Mouse (Mus musculus): Measurements from ENCODE around the gene Rps27l. TPM values are rescaled to one million over a fixed set of nuclear protein-coding genes. Genes with fewer than 3 reads are reported as not detected.
"Not testable (repeated sequence)": the region's sequence is repeated elsewhere in the genome, so short reads cannot be mapped to it uniquely, and the experiment has no call there.

The Rps27l gene
- polyA plus RNA-seq, 1 experiment from 2014 or later = 527 TPM

DNA sequence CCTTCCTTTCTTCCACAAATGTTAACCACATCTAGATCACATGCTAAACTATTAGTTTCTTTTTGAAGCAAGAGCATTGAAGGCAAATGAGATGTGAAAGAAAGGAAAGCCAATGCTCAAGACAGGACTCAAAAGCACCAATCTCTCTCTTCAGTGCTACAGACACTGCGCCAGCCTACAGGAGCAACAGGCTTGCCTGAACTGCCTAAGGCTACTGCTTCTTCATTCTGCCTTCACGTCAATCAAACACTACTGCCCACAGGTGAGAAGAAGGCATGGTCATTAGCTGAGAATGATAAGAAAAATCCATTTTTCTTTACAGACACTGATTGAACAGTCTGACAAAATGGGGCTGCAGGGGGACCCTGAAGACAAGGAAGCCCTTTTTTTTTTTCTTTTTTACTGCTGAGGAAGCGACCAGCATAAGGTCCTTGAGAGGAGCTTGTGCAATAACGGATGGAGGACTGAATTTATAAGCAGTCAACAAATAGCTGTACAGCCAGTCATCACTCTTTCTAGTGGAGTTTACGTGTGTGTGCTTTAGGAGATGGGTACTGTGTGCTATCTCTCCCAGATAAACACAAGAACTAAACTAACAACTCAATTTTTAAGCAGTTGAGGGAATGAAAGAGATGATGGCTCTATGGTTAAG is 38.0 kb upstream of the Rps27l start:
- WGBS = 85% methylated on average over 5 of the region's 5 CpGs
- H3K36me3 ChIP-seq (ENCODE audit: control insufficient read depth, insufficient read depth, low read length) = 0 out of 2 replicates have a peak, but pooled peaks cover 5% of the 10 kb centered on the region
- H3K9ac ChIP-seq (ENCODE audit: low read length) = no peak overlapping the region
- H3K27ac ChIP-seq (replicated peaks in 1 of 2; ENCODE audit: control insufficient read depth in 1 of 2, insufficient read depth in 1 of 2, low read depth in 2 of 2, low read length in 2 of 2) = no peak overlapping the region
- H3K9me3 ChIP-seq (ENCODE audit: control insufficient read depth, low read length) = no peaks in the 10 kb centered on the region
- no peaks in the 10 kb centered on the region for H3K27me3 ChIP-seq (ENCODE audit: control insufficient read depth, insufficient read depth, low read length)
- peaks cover 4 to 13% of the 10 kb centered on the region in 2 experiments for H3K4me1 ChIP-seq (ENCODE audit: control insufficient read depth in 2 of 2, insufficient read depth in 2 of 2, low read length in 2 of 2)
- no peak overlapping the region for H3K4me2 ChIP-seq (ENCODE audit: low read length)
- H3K4me3 ChIP-seq (ENCODE audit: control insufficient read depth in 1 of 2, insufficient read depth in 1 of 2, low read depth in 1 of 2, low read length in 2 of 2) = no peak overlapping the region
- no peak for ATAC-seq (ENCODE audit: insufficient number of reproducible peaks, insufficient read depth, low FRiP score, low read depth)

DNA sequence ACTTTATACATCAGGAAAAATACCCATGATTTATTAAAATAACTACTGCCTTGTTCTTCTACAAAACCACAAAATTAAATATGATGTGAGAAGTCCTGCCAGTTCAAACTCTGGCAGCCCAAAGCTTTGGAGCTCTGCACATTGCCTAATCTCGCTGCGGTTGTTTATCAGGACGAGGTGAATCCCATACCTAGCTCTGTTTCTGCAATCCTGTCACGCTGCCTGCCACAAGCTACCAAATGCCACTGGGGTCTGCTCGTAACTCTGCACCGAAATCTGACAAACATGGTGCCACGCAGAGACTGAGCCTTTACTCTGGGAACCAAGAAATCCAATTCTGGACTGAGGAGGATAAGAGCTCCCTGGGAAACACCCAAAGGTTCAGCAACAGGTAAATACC is 36.0 kb upstream of the Rps27l start:
- Histone ChIP-seq H3K27ac (replicated peaks in 1 of 2; ENCODE audit: control insufficient read depth in 1 of 2, insufficient read depth in 1 of 2, low read depth in 2 of 2, low read length in 2 of 2) (no peak overlapping the region), H3K36me3 (ENCODE audit: control insufficient read depth, insufficient read depth, low read length) (0 out of 2 replicates have a peak, but pooled peaks cover 6% of the 10 kb centered on the region), H3K4me2 (ENCODE audit: low read length) (no peak overlapping the region), H3K4me3 (ENCODE audit: control insufficient read depth in 1 of 2, insufficient read depth in 1 of 2, low read depth in 1 of 2, low read length in 2 of 2) (no peak overlapping the region), H3K4me1 (ENCODE audit: control insufficient read depth in 2 of 2, insufficient read depth in 2 of 2, low read length in 2 of 2) (peaks cover 4 to 24% of the 10 kb centered on the region in 2 experiments), H3K9me3 (ENCODE audit: control insufficient read depth, low read length) (no peaks in the 10 kb centered on the region), H3K9ac (ENCODE audit: low read length) (no peak overlapping the region), H3K27me3 (ENCODE audit: control insufficient read depth, insufficient read depth, low read length) (no peaks in the 10 kb centered on the region)
- WGBS = 71% methylated on average over 7 of the region's 7 CpGs
- ATAC-seq (ENCODE audit: insufficient number of reproducible peaks, insufficient read depth, low FRiP score, low read depth) = no peak

DNA sequence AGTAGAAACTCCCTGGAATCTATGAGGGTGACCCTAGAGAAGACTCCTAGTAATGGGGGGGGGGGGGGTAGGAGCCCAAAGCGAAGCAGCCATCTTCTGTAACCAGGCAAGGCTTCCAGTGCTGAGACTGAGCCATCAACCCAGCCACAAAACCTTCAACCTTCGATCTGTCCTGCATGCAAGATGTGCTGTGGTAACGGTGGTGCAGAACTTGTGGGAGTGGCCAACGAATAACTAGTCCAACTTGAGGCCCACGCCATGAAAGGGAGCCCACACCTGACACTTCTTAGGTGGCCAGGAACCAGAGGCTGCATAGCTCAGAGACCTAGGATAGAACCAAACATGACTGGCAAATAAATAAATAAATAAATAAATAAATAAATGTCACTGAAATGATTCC is 35.2 kb upstream of the Rps27l start:
- no peak overlapping the region for H3K27ac ChIP-seq (replicated peaks in 1 of 2; ENCODE audit: control insufficient read depth in 1 of 2, insufficient read depth in 1 of 2, low read depth in 2 of 2, low read length in 2 of 2)
- no peak overlapping the region for H3K4me2 ChIP-seq (ENCODE audit: low read length)
- no peaks in the 10 kb centered on the region for H3K9me3 ChIP-seq (ENCODE audit: control insufficient read depth, low read length)
- no peaks in the 10 kb centered on the region for H3K27me3 ChIP-seq (ENCODE audit: control insufficient read depth, insufficient read depth, low read length)
- H3K9ac ChIP-seq (ENCODE audit: low read length) = no peak overlapping the region
- H3K4me3 ChIP-seq (ENCODE audit: control insufficient read depth in 1 of 2, insufficient read depth in 1 of 2, low read depth in 1 of 2, low read length in 2 of 2) = no peak overlapping the region
- peaks cover 6 to 31% of the 10 kb centered on the region in 2 experiments for H3K4me1 ChIP-seq (ENCODE audit: control insufficient read depth in 2 of 2, insufficient read depth in 2 of 2, low read length in 2 of 2)
- 0 out of 2 replicates have a peak, but pooled peaks cover 6% of the 10 kb centered on the region for H3K36me3 ChIP-seq (ENCODE audit: control insufficient read depth, insufficient read depth, low read length)
- ATAC-seq (ENCODE audit: insufficient number of reproducible peaks, insufficient read depth, low FRiP score, low read depth) = no peak
- 90% methylated on average over 5 of the region's 5 CpGs for WGBS

DNA sequence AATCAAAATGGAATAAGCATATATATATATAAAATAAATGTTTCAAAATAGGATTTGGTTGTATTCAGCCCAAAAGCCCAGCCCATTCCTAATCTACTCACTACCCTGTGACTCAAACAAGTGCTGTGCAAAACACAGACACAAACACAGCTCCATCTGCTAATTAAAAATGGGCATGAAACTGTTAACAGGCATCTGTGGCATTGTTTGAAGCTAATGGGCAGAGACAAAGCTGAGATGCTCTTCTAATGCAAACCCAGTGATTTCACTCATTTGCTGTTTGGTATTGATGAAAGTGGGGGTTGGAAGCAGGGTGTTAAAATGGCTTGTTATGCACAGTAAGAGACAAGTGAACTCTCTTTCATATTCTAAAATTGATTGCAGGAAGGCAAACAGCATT is 33.6 kb upstream of the Rps27l start:
- no peak overlapping the region for H3K9ac ChIP-seq (ENCODE audit: low read length)
- H3K4me2 ChIP-seq (ENCODE audit: low read length) = no peak overlapping the region
- 0 out of 2 replicates have a peak, but pooled peaks cover 3% of the 10 kb centered on the region for H3K36me3 ChIP-seq (ENCODE audit: control insufficient read depth, insufficient read depth, low read length)
- no peaks in the 10 kb centered on the region for H3K9me3 ChIP-seq (ENCODE audit: control insufficient read depth, low read length)
- H3K27me3 ChIP-seq (ENCODE audit: control insufficient read depth, insufficient read depth, low read length) = no peaks in the 10 kb centered on the region
- H3K4me1 ChIP-seq (ENCODE audit: control insufficient read depth in 2 of 2, insufficient read depth in 2 of 2, low read length in 2 of 2) = peaks cover 5 to 35% of the 10 kb centered on the region in 2 experiments
- no peak overlapping the region for H3K4me3 ChIP-seq (ENCODE audit: control insufficient read depth in 1 of 2, insufficient read depth in 1 of 2, low read depth in 1 of 2, low read length in 2 of 2)
- no peak for ATAC-seq (ENCODE audit: insufficient number of reproducible peaks, insufficient read depth, low FRiP score, low read depth)
- no peak overlapping the region for H3K27ac ChIP-seq (replicated peaks in 1 of 2; ENCODE audit: control insufficient read depth in 1 of 2, insufficient read depth in 1 of 2, low read depth in 2 of 2, low read length in 2 of 2)

DNA sequence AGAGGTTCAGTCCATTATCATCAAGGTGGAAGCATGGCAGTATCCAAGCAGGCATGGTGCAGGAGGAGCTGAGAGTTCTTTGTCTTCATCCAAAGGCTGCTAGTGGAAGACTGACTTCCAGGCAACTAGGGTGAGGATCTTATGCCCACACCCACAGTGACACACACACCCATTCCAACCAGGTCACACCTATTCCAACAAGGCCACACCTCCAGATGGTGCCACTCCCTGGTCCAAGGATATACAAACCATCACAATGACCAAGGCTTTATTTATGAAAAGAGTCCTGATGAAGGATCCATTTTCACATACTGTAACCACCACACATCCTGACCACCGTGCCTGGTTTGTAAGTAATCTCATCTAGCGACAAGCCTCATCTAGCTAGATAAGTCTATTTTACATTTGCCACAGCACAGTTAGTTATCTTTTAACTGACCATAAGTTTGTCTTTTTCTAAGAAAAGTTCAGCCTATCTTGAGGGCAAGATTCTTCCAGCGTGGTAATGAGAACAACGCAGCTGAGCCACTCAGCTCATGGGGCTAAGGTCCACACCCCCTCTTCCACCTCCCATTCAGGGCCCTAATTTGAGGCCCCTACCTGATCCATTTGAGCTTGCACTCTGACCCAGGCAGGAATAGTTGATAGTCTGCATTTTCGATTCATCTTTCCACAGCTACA is 32.5 kb upstream of the Rps27l start:
- WGBS = 77% methylated on average over 5 of the region's 5 CpGs
- peaks cover 5 to 35% of the 10 kb centered on the region in 2 experiments for H3K4me1 ChIP-seq (ENCODE audit: control insufficient read depth in 2 of 2, insufficient read depth in 2 of 2, low read length in 2 of 2)
- not testable (repeated sequence) for H3K9ac ChIP-seq (ENCODE audit: low read length)

DNA sequence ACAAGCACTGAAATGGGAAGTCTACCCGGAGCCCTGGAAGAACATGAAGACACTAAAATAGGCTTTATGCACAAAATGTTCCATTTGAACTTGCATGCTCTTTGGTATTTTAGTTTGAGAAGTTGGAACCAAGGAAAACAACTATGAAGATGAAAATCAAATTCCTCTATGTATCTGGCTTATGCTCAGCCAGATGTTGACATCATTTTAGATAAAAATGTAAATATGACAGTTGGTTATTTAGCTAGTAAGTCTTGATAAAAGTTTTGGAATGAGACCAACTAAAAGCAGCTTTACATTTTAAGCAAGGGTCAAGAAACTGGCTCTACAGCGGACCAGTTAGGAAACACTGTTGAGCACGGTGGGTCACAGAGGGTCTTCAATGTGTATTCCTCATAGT is 31.3 kb upstream of the Rps27l start:
- 79% methylated on average over 3 of the region's 3 CpGs for whole genome bisulfite sequencing
- Histone ChIP-seq H3K27ac (replicated peaks in 1 of 2; ENCODE audit: control insufficient read depth in 1 of 2, insufficient read depth in 1 of 2, low read depth in 2 of 2, low read length in 2 of 2) (no peak overlapping the region; a peak in 1 of 4 replicates), H3K4me1 (ENCODE audit: control insufficient read depth in 2 of 2, insufficient read depth in 2 of 2, low read length in 2 of 2) (peaks cover 5 to 35% of the 10 kb centered on the region in 2 experiments), H3K36me3 (ENCODE audit: control insufficient read depth, insufficient read depth, low read length) (0 out of 2 replicates have a peak, but pooled peaks cover 3% of the 10 kb centered on the region), H3K9me3 (ENCODE audit: control insufficient read depth, low read length) (no peaks in the 10 kb centered on the region), H3K4me3 (ENCODE audit: control insufficient read depth in 1 of 2, insufficient read depth in 1 of 2, low read depth in 1 of 2, low read length in 2 of 2) (no peak overlapping the region), H3K4me2 (ENCODE audit: low read length) (no peak overlapping the region), H3K27me3 (ENCODE audit: control insufficient read depth, insufficient read depth, low read length) (no peaks in the 10 kb centered on the region), H3K9ac (ENCODE audit: low read length) (no peak overlapping the region)
- ATAC-seq (ENCODE audit: insufficient number of reproducible peaks, insufficient read depth, low FRiP score, low read depth) = no peak

More for the DNA sequence above, 32.5 kb upstream of the Rps27l start:
- H3K27me3 ChIP-seq (ENCODE audit: control insufficient read depth, insufficient read depth, low read length); H3K27ac ChIP-seq (replicated peaks in 1 of 2; ENCODE audit: control insufficient read depth in 1 of 2, insufficient read depth in 1 of 2, low read depth in 2 of 2, low read length in 2 of 2); H3K36me3 ChIP-seq (ENCODE audit: control insufficient read depth, insufficient read depth, low read length); H3K9me3 ChIP-seq (ENCODE audit: control insufficient read depth, low read length); H3K4me3 ChIP-seq (ENCODE audit: control insufficient read depth in 1 of 2, insufficient read depth in 1 of 2, low read depth in 1 of 2, low read length in 2 of 2); ATAC-seq (ENCODE audit: insufficient number of reproducible peaks, insufficient read depth, low FRiP score, low read depth); H3K4me2 ChIP-seq (ENCODE audit: low read length): not testable (repeated sequence)

DNA sequence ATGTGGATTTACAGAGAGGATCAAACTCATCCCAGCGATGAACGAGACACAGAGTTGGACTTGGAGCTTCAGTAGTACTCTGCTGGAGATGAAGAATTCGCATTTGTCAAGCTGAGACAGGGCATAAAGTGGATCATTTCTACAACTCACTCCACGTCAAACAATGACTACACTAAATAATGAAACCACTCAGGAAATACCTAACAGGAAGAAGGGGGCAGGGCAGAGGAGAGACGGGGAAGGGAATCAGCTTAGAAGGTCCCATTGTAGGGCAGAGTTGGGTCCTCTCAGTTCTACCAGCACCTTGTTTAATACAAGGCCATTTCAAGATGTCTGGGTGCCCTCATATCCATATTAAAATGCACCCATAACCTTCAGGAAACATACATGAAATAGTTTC is 30.5 kb upstream of the Rps27l start:
- 0 out of 2 replicates have a peak, but pooled peaks cover 3% of the 10 kb centered on the region for H3K36me3 ChIP-seq (ENCODE audit: control insufficient read depth, insufficient read depth, low read length)
- no peak for ATAC-seq (ENCODE audit: insufficient number of reproducible peaks, insufficient read depth, low FRiP score, low read depth)
- H3K4me2 ChIP-seq (ENCODE audit: low read length) = peak overlapping the region; percentile 9; the same call in 1 of the 2 replicates
- H3K9me3 ChIP-seq (ENCODE audit: control insufficient read depth, low read length) = no peaks in the 10 kb centered on the region
- 75% methylated on average over 5 of the region's 5 CpGs for WGBS
- no peak overlapping the region for H3K9ac ChIP-seq (ENCODE audit: low read length)
- no peak overlapping the region for H3K4me3 ChIP-seq (ENCODE audit: control insufficient read depth in 1 of 2, insufficient read depth in 1 of 2, low read depth in 1 of 2, low read length in 2 of 2)
- H3K27ac ChIP-seq (replicated peaks in 1 of 2; ENCODE audit: control insufficient read depth in 1 of 2, insufficient read depth in 1 of 2, low read depth in 2 of 2, low read length in 2 of 2) = peak overlapping the region in 1 of 2 experiments; percentile 26; a peak in 1 of 4 replicates
- no peaks in the 10 kb centered on the region for H3K27me3 ChIP-seq (ENCODE audit: control insufficient read depth, insufficient read depth, low read length)
- H3K4me1 ChIP-seq (ENCODE audit: control insufficient read depth in 2 of 2, insufficient read depth in 2 of 2, low read length in 2 of 2) = peaks cover 5 to 36% of the 10 kb centered on the region in 2 experiments
